Mouse (Mus musculus) MEL (cell line): Measurements from ENCODE around the gene Ttpal. TPM values are rescaled to one million over a fixed set of nuclear protein-coding genes. Genes with fewer than 3 reads are reported as not detected.

Experiments used
- DNase-seq: peaks from one replicate; pipeline ENCODE4 v3.0.0; 2011; ENCODE audit warnings: low read depth, low spot score
- H3K27ac ChIP-seq: 2 replicates; pipeline ENCODE4 v1.5.1; 2012; ENCODE audit warnings: low read depth, mild to moderate bottlenecking, control low read depth, low read length, moderate library complexity; ENCODE audit not compliant: control insufficient read depth
- H3K27me3 ChIP-seq, 2 experiments: fragments of 150-350 bp in 1 of 2; sonication (generic) in 1 of 2; 2 replicates each; pipeline ENCODE4 v1.6.1; 2012; ENCODE audit warnings: low read length in 2 of 2, mild to moderate bottlenecking in 2 of 2, improper control_type of control experiment in 1 of 2, moderate library complexity in 1 of 2; ENCODE audit not compliant: insufficient read depth in 2 of 2, control insufficient read depth in 1 of 2
- H3K36me3 ChIP-seq, 2 experiments: 2 replicates each; pipeline ENCODE4 v1.6.1; 2012 to 2014; ENCODE audit warnings: low read length in 2 of 2, improper control_type of control experiment in 1 of 2, inconsistent platforms in 1 of 2, mild to moderate bottlenecking in 1 of 2; ENCODE audit not compliant: insufficient read depth in 2 of 2, control insufficient read depth in 1 of 2
- H3K4me1 ChIP-seq, 2 experiments: fragments of 150-350 bp in 1 of 2; sonication (generic) in 1 of 2; 2 replicates each; pipeline ENCODE4 v1.6.1; 2012; ENCODE audit warnings: low read length in 2 of 2, improper control_type of control experiment in 1 of 2, mild to moderate bottlenecking in 1 of 2; ENCODE audit not compliant: insufficient read depth in 2 of 2, control insufficient read depth in 1 of 2
- H3K4me3 ChIP-seq, 2 experiments: fragments of 150-350 bp in 1 of 2; sonication (generic) in 1 of 2; 2 replicates each; pipeline ENCODE4 v1.5.1; 2012; ENCODE audit warnings: low read depth in 2 of 2, low read length in 2 of 2, mild to moderate bottlenecking in 2 of 2, moderate library complexity in 2 of 2, control low read depth in 1 of 2, improper control_type of control experiment in 1 of 2; ENCODE audit not compliant: control insufficient read depth in 1 of 2, insufficient read depth in 1 of 2
- H3K79me2 ChIP-seq: 2 replicates; pipeline ENCODE4 v1.6.1; 2012; ENCODE audit warnings: mild to moderate bottlenecking, low read length, moderate library complexity; ENCODE audit not compliant: control insufficient read depth, poor library complexity, insufficient read depth
- H3K9ac ChIP-seq: 2 replicates; pipeline ENCODE4 v1.6.1; 2012; ENCODE audit warnings: low read depth, mild to moderate bottlenecking, control low read depth, low read length, moderate library complexity; ENCODE audit not compliant: control insufficient read depth, poor library complexity, severe bottlenecking
- H3K9me3 ChIP-seq: fragments of 150-350 bp; sonication (generic); replicated peaks from 2 replicates; pipeline ENCODE4 v1.6.1; 2012; ENCODE audit warnings: mild to moderate bottlenecking, low read length, improper control_type of control experiment, moderate library complexity; ENCODE audit not compliant: insufficient read depth
- BHLHE40 ChIP-seq: IDR thresholded peaks from 2 replicates; pipeline ENCODE4 v1.6.1; 2012; ENCODE audit warnings: low read depth, mild to moderate bottlenecking, inconsistent platforms, low read length, improper control_type of control experiment, borderline replicate concordance
- CHD1 ChIP-seq: IDR thresholded peaks from 2 replicates; pipeline ENCODE4 v1.6.1; 2012; ENCODE audit warnings: low read depth, mild to moderate bottlenecking, inconsistent platforms, low read length, improper control_type of control experiment
- CHD2 ChIP-seq: IDR thresholded peaks from 2 replicates; pipeline ENCODE4 v1.6.1; 2011; ENCODE audit warnings: low read length, improper control_type of control experiment
- CTCF ChIP-seq, 3 experiments: IDR thresholded peaks in 2 of 3; conservative IDR thresholded peaks in 1 of 3; 2 replicates each; pipeline ENCODE4 v1.5.1; 2011 to 2012; ENCODE audit warnings: low read length in 3 of 3, low read depth in 2 of 3, mild to moderate bottlenecking in 2 of 3, improper control_type of control experiment in 1 of 3, inconsistent platforms in 1 of 3, mixed read lengths in 1 of 3, moderate library complexity in 1 of 3; ENCODE audit not compliant: control insufficient read depth in 1 of 3, insufficient read depth in 1 of 3, poor library complexity in 1 of 3, severe bottlenecking in 1 of 3
- EP300 ChIP-seq, 2 experiments: IDR thresholded peaks; 2 replicates each; pipeline ENCODE4 v1.6.1; 2011; ENCODE audit warnings: improper control_type of control experiment in 2 of 2, low read length in 2 of 2, low read depth in 1 of 2, mild to moderate bottlenecking in 1 of 2
- GABPA ChIP-seq: IDR thresholded peaks from 2 replicates; pipeline ENCODE4 v1.6.1; 2012; ENCODE audit warnings: low read depth, mild to moderate bottlenecking, inconsistent platforms, low read length, improper control_type of control experiment, moderate library complexity
- HCFC1 ChIP-seq: IDR thresholded peaks from 2 replicates; pipeline ENCODE4 v1.6.1; 2012; ENCODE audit warnings: low read depth, mild to moderate bottlenecking, inconsistent platforms, low read length, improper control_type of control experiment, moderate library complexity
- JUND ChIP-seq: IDR thresholded peaks from 2 replicates; pipeline ENCODE4 v1.6.1; 2011; ENCODE audit warnings: low read depth, mild to moderate bottlenecking, improper control_type of control experiment, low read length
- KAT2A ChIP-seq: conservative IDR thresholded peaks from 2 replicates; pipeline ENCODE4 v1.6.1; 2012; ENCODE audit warnings: low read depth, low read length, improper control_type of control experiment, inconsistent platforms
- MAX ChIP-seq: IDR thresholded peaks from 2 replicates; pipeline ENCODE4 v1.6.1; 2011; ENCODE audit warnings: low read length, improper control_type of control experiment
- MEF2A ChIP-seq: IDR thresholded peaks from 2 replicates; pipeline ENCODE4 v1.6.1; 2014; ENCODE audit warnings: low read depth, mild to moderate bottlenecking, inconsistent platforms, low read length, improper control_type of control experiment; ENCODE audit not compliant: poor library complexity, insufficient replicate concordance, severe bottlenecking; ENCODE audit errors: extremely low read depth
- MXI1 ChIP-seq: IDR thresholded peaks from 2 replicates; pipeline ENCODE4 v1.6.1; 2011; ENCODE audit warnings: mild to moderate bottlenecking, low read depth, low read length, improper control_type of control experiment
- MYB ChIP-seq: IDR thresholded peaks from 2 replicates; pipeline ENCODE4 v1.6.1; 2011; ENCODE audit warnings: mild to moderate bottlenecking, low read depth, low read length, improper control_type of control experiment
- MYC ChIP-seq: IDR thresholded peaks from 2 replicates; pipeline ENCODE4 v1.6.1; 2011; ENCODE audit warnings: low read depth, mild to moderate bottlenecking, low read length, improper control_type of control experiment, moderate library complexity
- POLR2A ChIP-seq, 2 experiments: IDR thresholded peaks; 2 replicates each; pipeline ENCODE4 v1.6.1; 2011 to 2012; ENCODE audit warnings: low read length in 2 of 2, mild to moderate bottlenecking in 2 of 2, control low read depth in 1 of 2, improper control_type of control experiment in 1 of 2, low read depth in 1 of 2, moderate library complexity in 1 of 2; ENCODE audit not compliant: control insufficient read depth in 1 of 2, insufficient read depth in 1 of 2, poor library complexity in 1 of 2
- POLR2AphosphoS2 ChIP-seq: IDR thresholded peaks from 2 replicates; pipeline ENCODE4 v1.6.1; 2011; ENCODE audit warnings: low read length, improper control_type of control experiment
- SIN3A ChIP-seq: IDR thresholded peaks from 2 replicates; pipeline ENCODE4 v1.6.1; 2012; ENCODE audit warnings: low read length, improper control_type of control experiment, inconsistent platforms
- SMC3 ChIP-seq: IDR thresholded peaks from 2 replicates; pipeline ENCODE4 v1.6.1; 2011; ENCODE audit warnings: low read depth, low read length, improper control_type of control experiment
- TAL1 ChIP-seq: IDR thresholded peaks from 2 replicates; pipeline ENCODE4 v1.6.1; 2012; ENCODE audit warnings: mild to moderate bottlenecking, inconsistent platforms, low read length, moderate library complexity, mixed read lengths
- TCF12 ChIP-seq: IDR thresholded peaks from 2 replicates; pipeline ENCODE4 v1.6.1; 2014; ENCODE audit warnings: low read depth, mild to moderate bottlenecking, inconsistent platforms, low read length, improper control_type of control experiment, moderate library complexity
- UBTF ChIP-seq: IDR thresholded peaks from 2 replicates; pipeline ENCODE4 v1.6.1; 2012; ENCODE audit warnings: low read depth, mild to moderate bottlenecking, inconsistent platforms, low read length, improper control_type of control experiment, moderate library complexity, borderline replicate concordance; ENCODE audit not compliant: insufficient read depth
- USF1 ChIP-seq: IDR thresholded peaks from 2 replicates; pipeline ENCODE4 v1.6.1; 2014; ENCODE audit warnings: low read depth, mild to moderate bottlenecking, inconsistent platforms, low read length, improper control_type of control experiment, moderate library complexity
- ZKSCAN1 ChIP-seq: IDR thresholded peaks from 2 replicates; pipeline ENCODE4 v1.6.1; 2012; ENCODE audit warnings: low read depth, mild to moderate bottlenecking, inconsistent platforms, low read length, improper control_type of control experiment, moderate library complexity
- ZNF384 ChIP-seq: IDR thresholded peaks from 2 replicates; pipeline ENCODE4 v1.6.1; 2012; ENCODE audit warnings: low read depth, mild to moderate bottlenecking, inconsistent platforms, low read length, improper control_type of control experiment
- polyA plus RNA-seq, 2 experiments: library from polyadenylated mRNA; stranded (reverse) in 1 of 2; unstranded in 1 of 2; fragments of >175 nt in 1 of 2; fragments of >200 nt in 1 of 2; gene quantifications; 2 replicates each; pipeline versions ENCODE4 v1.2.1 to v1.2.4; 2012; ENCODE audit warnings: low replicate concordance in 2 of 2, low read depth in 1 of 2; ENCODE audit not compliant: insufficient read length in 2 of 2, insufficient read depth in 1 of 2, missing spikeins in 1 of 2
- total RNA-seq: library from RNA; depleted of rRNA; stranded (reverse); fragments of 300-350 nt; gene quantifications from 2 replicates; pipeline ENCODE4 v1.2.3, GENCODE M21; 2012

Ttpal gene
- total and polyA plus RNA-seq, 3 experiments, result 18.9 to 20.4 TPM; not detected in 1

DNA sequence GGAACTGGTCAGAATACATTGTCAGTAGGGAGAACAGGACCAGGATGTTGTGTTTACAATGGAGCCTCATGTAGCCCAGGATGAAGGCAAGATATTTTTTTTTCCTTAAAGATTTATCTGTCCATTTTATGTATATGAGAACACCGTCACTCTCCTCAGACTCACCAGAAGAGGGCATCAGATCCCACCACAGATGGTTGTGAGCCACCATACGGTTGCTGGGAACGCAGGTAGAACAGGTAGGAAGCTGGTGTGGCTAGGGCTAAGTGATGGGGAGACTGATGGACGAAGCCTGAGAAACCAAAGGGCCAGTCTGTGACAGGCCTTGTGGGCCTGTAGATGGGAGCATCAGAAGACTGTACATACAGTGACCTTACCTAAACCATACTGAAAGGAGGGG lies 11.9 kb downstream of the Ttpal start:
- Histone ChIP-seq H3K79me2 (no peaks in the 10 kb centered on the region), H3K9me3 (no peaks in the 10 kb centered on the region), H3K4me3 (no peak overlapping the region), H3K27me3 (no peaks in the 10 kb centered on the region), H3K36me3 (peaks cover 0 to 3% of the 10 kb centered on the region in 2 experiments; a peak in 1 of 4 replicates), H3K27ac (no peak overlapping the region), H3K9ac (no peak overlapping the region), H3K4me1 (no peaks in the 10 kb centered on the region; a peak in 1 of 4 replicates)
- DNase-seq, result no peak
- TF ChIP-seq SMC3, result peak; percentile 16; the same call in 1 of the 2 replicates
- TF ChIP-seq USF1, result no peak
- TF ChIP-seq POLR2AphosphoS2, result no peak; the same call in 1 of the 2 replicates
- TF ChIP-seq CTCF (IDR thresholded peaks at IDR 0.05 in 2 of 3, conservative IDR thresholded peaks at IDR 0.05 in 1 of 3; ENCODE audit: control insufficient read depth in 1 of 3, insufficient read depth in 1 of 3, low read depth in 2 of 3, low read length in 3 of 3, poor library complexity in 1 of 3, severe bottlenecking in 1 of 3), result peak in 2 of 3 experiments; percentile 17 to 25; a peak in 2 of 6 replicates

DNA sequence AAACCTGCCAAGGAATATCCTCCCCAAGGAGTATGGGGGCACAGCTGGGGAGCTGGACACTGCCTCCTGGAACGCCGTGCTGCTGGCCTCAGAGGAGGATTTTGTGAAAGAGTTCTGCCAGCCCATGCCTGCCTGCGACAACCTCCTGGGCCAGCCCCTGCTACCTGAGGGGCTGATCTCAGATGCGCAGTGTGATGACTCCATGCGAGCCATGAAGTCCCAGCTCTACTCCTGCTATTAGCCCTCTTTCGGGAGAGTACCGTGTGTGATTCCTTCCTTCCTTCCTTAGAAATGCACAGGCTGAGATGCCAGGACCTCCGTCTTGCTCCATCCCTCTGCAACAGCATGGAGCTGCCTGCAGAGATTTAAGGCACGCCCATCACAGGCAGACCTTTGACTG lies 13.3 kb downstream of the Ttpal start:
- Histone ChIP-seq H3K4me3 (no peak overlapping the region), H3K79me2 (no peaks in the 10 kb centered on the region), H3K27me3 (no peaks in the 10 kb centered on the region), H3K27ac (no peak overlapping the region)
- no peak for DNase-seq
- TF ChIP-seq TAL1 (no peak), MEF2A (no peak), ZKSCAN1 (no peak), TCF12 (no peak), MXI1 (no peak), SMC3 (no peak), CHD2 (no peak)
- TF ChIP-seq, all 39 proteins: peak for 0
- Histone ChIP-seq H3K36me3 (peaks cover 0 to 11% of the 10 kb centered on the region in 2 experiments; a peak in 2 of 4 replicates), H3K9me3 (no peaks in the 10 kb centered on the region), H3K9ac (no peak overlapping the region), H3K4me1 (no peaks in the 10 kb centered on the region)

DNA sequence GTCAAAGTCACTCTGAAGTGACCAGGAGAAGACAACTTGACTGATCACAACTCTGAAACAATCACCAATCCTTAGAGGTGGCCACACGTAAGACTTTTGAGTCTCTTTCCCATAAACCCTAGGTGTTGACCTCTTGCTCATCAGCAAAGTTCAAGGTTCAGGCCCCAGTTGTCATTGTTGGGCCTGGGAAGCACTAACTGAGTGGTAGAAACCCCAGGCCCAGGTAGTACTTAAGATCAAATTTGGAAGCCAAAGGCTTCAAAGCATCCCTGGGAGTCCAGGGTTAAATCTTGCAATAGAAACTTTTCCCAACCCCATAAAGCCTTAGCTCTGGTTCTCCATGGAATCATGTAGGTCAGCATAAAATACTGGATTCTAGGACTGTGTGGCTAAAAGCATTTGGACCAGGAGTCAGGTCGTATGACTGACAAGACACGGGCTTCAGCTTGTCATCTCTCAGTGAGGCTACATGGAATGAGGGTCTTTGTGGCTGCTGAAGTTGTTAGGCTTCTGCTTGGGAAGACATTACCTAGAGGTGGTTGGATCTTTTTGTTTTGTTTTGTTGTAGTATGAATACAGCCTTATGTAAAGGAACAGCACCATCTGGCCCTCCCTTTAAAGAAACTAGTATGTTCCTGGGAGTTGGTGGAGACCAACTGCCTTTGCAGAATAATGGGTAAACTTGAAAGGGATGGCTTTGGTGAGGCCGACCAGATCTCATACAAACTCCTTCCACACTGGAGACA lies 14.0 kb downstream of the Ttpal start:
- H3K9ac ChIP-seq, result no peak overlapping the region
- no peaks in the 10 kb centered on the region for H3K4me1 ChIP-seq
- no peak for DNase-seq
- no peak overlapping the region for H3K27ac ChIP-seq
- H3K9me3 ChIP-seq, result no peaks in the 10 kb centered on the region
- peaks cover 0 to 15% of the 10 kb centered on the region in 2 experiments; a peak in 3 of 4 replicates for H3K36me3 ChIP-seq
- no peaks in the 10 kb centered on the region for H3K79me2 ChIP-seq
- H3K27me3 ChIP-seq, result no peaks in the 10 kb centered on the region
- H3K4me3 ChIP-seq, result no peak overlapping the region
- TF ChIP-seq MXI1, result no peak
- TF ChIP-seq MYB, result peak; percentile 17; the same call in 1 of the 2 replicates
- no peak for TF ChIP-seq CHD1
- TF ChIP-seq UBTF, result no peak
- no peak for TF ChIP-seq GABPA
- TF ChIP-seq POLR2A (IDR thresholded peaks at IDR 0.05; ENCODE audit: control insufficient read depth in 1 of 2, insufficient read depth in 1 of 2, low read depth in 1 of 2, low read length in 2 of 2, poor library complexity in 1 of 2), result no peak; a peak in 2 of 4 replicates
- no peak for TF ChIP-seq MAX
- no peak for TF ChIP-seq USF1
- TF ChIP-seq HCFC1, result no peak
- no peak for TF ChIP-seq BHLHE40
- no peak for TF ChIP-seq ZNF384
- TF ChIP-seq SIN3A, result no peak
- TF ChIP-seq JUND, result no peak
- no peak for TF ChIP-seq EP300 (IDR thresholded peaks at IDR 0.05; ENCODE audit: low read depth in 1 of 2, low read length in 2 of 2)
- peak; percentile 25; the same call in 1 of the 2 replicates for TF ChIP-seq POLR2AphosphoS2
- TF ChIP-seq MYC, result no peak
- TF ChIP-seq CTCF (IDR thresholded peaks at IDR 0.05 in 2 of 3, conservative IDR thresholded peaks at IDR 0.05 in 1 of 3; ENCODE audit: control insufficient read depth in 1 of 3, insufficient read depth in 1 of 3, low read depth in 2 of 3, low read length in 3 of 3, poor library complexity in 1 of 3, severe bottlenecking in 1 of 3), result no peak
- no peak for TF ChIP-seq KAT2A
